Mouse (Mus musculus) midbrain, embryonic 11.5 days (tissue): ENCODE data around the gene Gstcd. TPM values are rescaled to one million over a fixed set of nuclear protein-coding genes. Genes with fewer than 3 reads are reported as not detected.
A peak's percentile ranks its signal among the peaks of the same experiment; 100 is the strongest.

Experiments used
- ATAC-seq: fragments of 200-750 bp; cut with Nextera tagmentation; 2 replicates; pipeline ENCODE4 v1.8.0; 2017; ENCODE audit warnings: moderate TSS enrichment, moderate library complexity; ENCODE audit not compliant: low FRiP score
- DNase-seq: peaks from one replicate; pipeline ENCODE4 v3.0.0; 2015; ENCODE audit warnings: low spot score; ENCODE audit errors: missing footprints
- H3K27ac ChIP-seq: fragments of 300-500 bp; sonication (generic); 2 replicates; pipeline ENCODE4 v1.5.1; 2014; ENCODE audit warnings: low read depth, low read length
- H3K27me3 ChIP-seq: fragments of 300-500 bp; sonication (generic); 2 replicates; pipeline ENCODE4 v1.6.1; 2014; ENCODE audit warnings: mild to moderate bottlenecking, low read length, moderate library complexity, mixed read lengths; ENCODE audit not compliant: control insufficient read depth, insufficient read depth
- H3K36me3 ChIP-seq: fragments of 300-500 bp; sonication (generic); 2 replicates; pipeline ENCODE4 v1.6.1; 2014; ENCODE audit warnings: mild to moderate bottlenecking, low read length, moderate library complexity, mixed read lengths; ENCODE audit not compliant: control insufficient read depth, insufficient read depth
- H3K4me1 ChIP-seq: fragments of 300-500 bp; sonication (generic); 2 replicates; pipeline ENCODE4 v1.6.1; 2014; ENCODE audit warnings: low read length; ENCODE audit not compliant: control insufficient read depth, insufficient read depth
- H3K4me2 ChIP-seq: fragments of 300-500 bp; sonication (generic); 2 replicates; pipeline ENCODE4 v1.6.1; 2014; ENCODE audit warnings: mild to moderate bottlenecking, moderate library complexity
- H3K4me3 ChIP-seq: fragments of 300-500 bp; sonication (generic); 2 replicates; pipeline ENCODE4 v1.5.1; 2014; ENCODE audit warnings: low read depth, low read length
- H3K9ac ChIP-seq: fragments of 300-500 bp; sonication (generic); 2 replicates; pipeline ENCODE4 v1.6.1; 2014; ENCODE audit warnings: low read length
- H3K9me3 ChIP-seq: fragments of 300-500 bp; sonication (generic); 2 replicates; pipeline ENCODE4 v1.6.1; 2016; ENCODE audit warnings: low read length; ENCODE audit not compliant: control insufficient read depth
- WGBS: fragments of 180-500 bp; shearing (Covaris S2); extraction: QIAGEN DNeasy Blood & Tissue Kit; methylation state at CpG from one replicate; pipeline ENCODE4 v1.1.7; 2014; 5-methylcytosine and 5-hydroxymethylcytosine counted together
- polyA plus RNA-seq: library from polyadenylated mRNA; unstranded; fragments of >200 nt; fragmentation: Nextera tagmentation; extraction: Ambion mirVana; gene quantifications from 2 replicates; pipeline ENCODE4 v1.2.1, GENCODE M21; 2014

Gstcd gene
- polyA plus RNA-seq, 1 experiment from 2014 or later = 11.7 TPM

DNA sequence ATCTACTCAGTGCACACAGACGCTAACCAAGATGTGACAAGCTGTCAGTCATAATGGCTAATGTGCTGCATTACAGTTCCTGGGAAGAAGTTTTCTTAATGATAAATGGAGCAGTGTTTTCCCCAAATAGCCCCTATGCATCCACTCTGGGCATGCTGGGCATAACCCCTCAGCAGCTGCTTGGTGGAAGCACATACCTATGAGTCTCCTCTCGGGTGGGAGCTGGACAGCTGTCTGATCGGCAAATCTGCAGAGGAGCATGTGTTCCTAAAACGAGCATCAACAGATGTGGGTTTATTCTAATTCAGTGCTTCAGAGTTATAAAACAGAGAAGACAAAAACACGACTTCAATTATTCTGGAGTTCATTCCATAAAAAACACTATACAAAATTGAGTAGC, 105.6 kb downstream of the Gstcd start:
- WGBS = 90% methylated on average over 5 of the region's 5 CpGs
- Histone ChIP-seq H3K36me3 (no peaks in the 10 kb centered on the region), H3K4me2 (no peak overlapping the region), H3K9ac (no peak overlapping the region), H3K27ac (no peak overlapping the region), H3K4me3 (no peak overlapping the region), H3K27me3 (no peaks in the 10 kb centered on the region), H3K9me3 (no peaks in the 10 kb centered on the region), H3K4me1 (no peaks in the 10 kb centered on the region)
- ATAC-seq (no peak), DNase-seq (no peak)

GRCm38 (mm10) chr3:132983845-132984485, 107.9 kb downstream of the Gstcd start:
- no peak overlapping the region for H3K9ac ChIP-seq
- 73% methylated on average over 4 of the region's 4 CpGs for WGBS
- ATAC-seq (no peak), DNase-seq (no peak)
- no peak overlapping the region for H3K4me2 ChIP-seq
- H3K36me3 ChIP-seq = no peaks in the 10 kb centered on the region
- no peaks in the 10 kb centered on the region for H3K4me1 ChIP-seq
- H3K27ac ChIP-seq = no peak overlapping the region
- no peaks in the 10 kb centered on the region for H3K9me3 ChIP-seq
- H3K4me3 ChIP-seq = no peak overlapping the region
- H3K27me3 ChIP-seq = no peaks in the 10 kb centered on the region

DNA sequence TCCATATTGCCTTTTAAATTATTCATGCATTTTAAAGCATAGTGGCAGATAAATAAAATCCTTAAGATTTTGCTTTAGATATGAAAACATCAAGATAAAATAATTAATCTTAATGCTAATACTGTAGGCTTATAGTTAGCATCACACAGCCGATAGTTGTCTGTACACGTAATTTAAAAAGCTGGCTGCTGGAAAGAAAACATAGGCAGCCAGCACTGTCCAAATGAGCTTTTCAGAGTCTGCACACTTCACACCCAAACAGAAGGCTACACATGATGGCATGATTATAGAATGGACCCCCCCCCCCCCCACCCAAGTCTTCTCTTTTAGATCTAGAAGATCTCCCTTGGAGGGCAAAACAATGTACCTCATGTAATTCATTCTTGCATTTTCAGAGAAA, 109.9 kb downstream of the Gstcd start:
- no peak overlapping the region for H3K27ac ChIP-seq
- ATAC-seq (no peak), DNase-seq (no peak)
- H3K4me2 ChIP-seq = no peak overlapping the region
- H3K36me3 ChIP-seq = no peaks in the 10 kb centered on the region
- H3K9me3 ChIP-seq = no peaks in the 10 kb centered on the region
- H3K4me3 ChIP-seq = no peak overlapping the region
- H3K4me1 ChIP-seq = no peaks in the 10 kb centered on the region
- 96% methylated on average over 2 of the region's 2 CpGs for WGBS
- no peak overlapping the region for H3K9ac ChIP-seq
- no peaks in the 10 kb centered on the region for H3K27me3 ChIP-seq

GRCm38 (mm10) chr3:132979781-132980461, 111.9 kb downstream of the Gstcd start:
- Histone ChIP-seq H3K27ac (no peak overlapping the region), H3K9ac (no peak overlapping the region), H3K4me3 (no peak overlapping the region), H3K4me1 (no peaks in the 10 kb centered on the region), H3K27me3 (no peaks in the 10 kb centered on the region), H3K36me3 (no peaks in the 10 kb centered on the region), H3K9me3 (no peaks in the 10 kb centered on the region), H3K4me2 (no peak overlapping the region)
- 91% methylated on average over 12 of the region's 12 CpGs for WGBS
- ATAC-seq = no peak
- DNase-seq = no peak

- no peak overlapping the region for H3K9ac ChIP-seq
- no peaks in the 10 kb centered on the region for H3K27me3 ChIP-seq
- 80% methylated on average over 5 of the region's 5 CpGs for WGBS
- H3K4me2 ChIP-seq = no peak overlapping the region
- DNase-seq = no peak
- H3K9me3 ChIP-seq = no peaks in the 10 kb centered on the region
- no peak for ATAC-seq
- no peak overlapping the region for H3K27ac ChIP-seq
- H3K4me3 ChIP-seq = no peak overlapping the region
- no peaks in the 10 kb centered on the region for H3K36me3 ChIP-seq
- H3K4me1 ChIP-seq = no peaks in the 10 kb centered on the region
These were observed 125.6 kb downstream of the Gstcd start for GRCm38 (mm10) chr3:132966255-132966654.

GRCm38 (mm10) chr3:132964715-132965507, 126.9 kb downstream of the Gstcd start:
- Histone ChIP-seq H3K4me1 (no peaks in the 10 kb centered on the region), H3K4me2 (no peak overlapping the region), H3K27me3 (no peaks in the 10 kb centered on the region), H3K36me3 (no peaks in the 10 kb centered on the region), H3K9me3 (no peaks in the 10 kb centered on the region), H3K27ac (no peak overlapping the region), H3K4me3 (no peak overlapping the region), H3K9ac (no peak overlapping the region)
- DNase-seq (no peak), ATAC-seq (no peak)
- WGBS = 76% methylated on average over 9 of the region's 9 CpGs

DNA sequence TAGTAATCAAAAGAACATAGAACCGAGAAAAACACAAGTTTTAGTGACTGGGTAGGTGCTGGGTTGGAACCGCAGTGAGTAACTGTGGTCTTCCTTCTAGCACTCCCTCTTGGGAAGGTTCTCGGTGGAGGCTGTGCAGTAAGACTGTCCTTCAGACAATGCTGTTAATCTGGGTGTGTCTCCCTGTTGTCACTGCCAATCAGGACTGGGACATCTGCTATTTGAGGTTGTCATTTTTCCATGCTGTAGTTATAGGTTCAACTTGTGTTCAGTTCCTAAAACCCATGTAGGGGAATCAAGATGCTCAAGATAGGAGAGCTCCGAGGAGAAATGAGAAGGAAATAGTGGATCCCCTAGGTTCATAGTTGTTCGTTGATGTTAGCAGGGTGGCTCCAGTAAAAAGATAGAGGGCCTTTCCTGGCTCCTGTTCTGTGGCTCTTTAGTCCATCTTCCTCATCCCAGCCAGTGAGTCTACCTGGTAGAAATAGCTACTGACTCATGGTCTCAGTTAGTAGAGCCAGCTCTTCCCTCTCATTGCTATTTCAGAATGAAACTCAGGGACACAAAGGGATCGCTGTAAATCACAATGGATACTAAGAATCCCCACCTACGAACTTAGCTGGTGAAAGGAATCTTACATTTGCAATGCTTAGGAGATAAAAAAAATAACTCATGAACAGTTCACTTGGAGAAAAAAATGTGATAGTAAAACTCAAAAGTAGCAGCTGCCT, 129.0 kb downstream of the Gstcd start:
- WGBS = 88% methylated on average over 7 of the region's 7 CpGs
- H3K4me3 ChIP-seq = no peak overlapping the region
- no peaks in the 10 kb centered on the region for H3K4me1 ChIP-seq

DNA sequence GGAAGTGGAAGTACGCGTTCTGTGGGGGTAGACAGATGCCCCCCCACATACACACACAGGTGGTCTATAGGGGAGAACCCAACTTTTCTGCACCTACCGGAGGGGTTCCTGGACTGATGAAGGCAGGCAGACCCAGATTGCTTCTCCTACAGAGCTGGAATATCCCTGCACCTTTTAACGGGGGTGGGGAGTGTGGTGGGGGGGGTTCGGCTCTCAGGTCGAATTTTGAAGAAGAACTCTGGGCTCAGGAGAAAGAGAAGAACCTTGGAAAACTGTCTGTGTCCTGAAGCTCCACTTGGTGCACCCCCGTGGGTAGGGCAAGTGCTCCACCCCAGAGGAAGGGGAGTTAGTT, 141.3 kb downstream of the Gstcd start:
- peak overlapping the region; percentile 63 for H3K4me3 ChIP-seq
- H3K4me1 ChIP-seq = peaks cover 6% of the 10 kb centered on the region; the same call in 1 of the 2 replicates
- DNase-seq (no peak), ATAC-seq (no peak)
- no peak overlapping the region for H3K27ac ChIP-seq
- 9% methylated on average over 7 of the region's 7 CpGs for WGBS
- peaks cover 6% of the 10 kb centered on the region for H3K27me3 ChIP-seq
- H3K9ac ChIP-seq = peak overlapping the region; percentile 66; the same call in 1 of the 2 replicates
- H3K4me2 ChIP-seq = peak overlapping the region; percentile 97
- H3K9me3 ChIP-seq = no peaks in the 10 kb centered on the region
- no peaks in the 10 kb centered on the region for H3K36me3 ChIP-seq

More for the DNA sequence above, 129.0 kb downstream of the Gstcd start:
- no peaks in the 10 kb centered on the region for H3K9me3 ChIP-seq
- DNase-seq = no peak
- no peak overlapping the region for H3K9ac ChIP-seq
- H3K4me2 ChIP-seq = no peak overlapping the region
- H3K36me3 ChIP-seq = no peaks in the 10 kb centered on the region
- no peak overlapping the region for H3K27ac ChIP-seq
- no peaks in the 10 kb centered on the region for H3K27me3 ChIP-seq
- ATAC-seq = no peak
